Mouse (Mus musculus): ENCODE measurements around the gene Dlg5. TPM values are rescaled to one million over a fixed set of nuclear protein-coding genes. Genes with fewer than 3 reads are reported as not detected.

Gene Dlg5
- polyA plus RNA-seq, 1 experiment from 2014 or later = 32.9 TPM

GRCm38 (mm10) chr14:24212861-24213260 lies 32.9 kb downstream of the Dlg5 start:
- ATAC-seq (ENCODE audit: low FRiP score, low TSS enrichment) = no peak
- WGBS = 52% methylated on average over 5 of the region's 5 CpGs
- H3K4me1 ChIP-seq (ENCODE audit: control insufficient read depth, insufficient read depth, low read length) = peaks cover 41% of the 10 kb centered on the region

GRCm38 (mm10) chr14:24207360-24207752 lies 38.4 kb downstream of the Dlg5 start:
- no peak for ATAC-seq (ENCODE audit: low FRiP score, low TSS enrichment)
- H3K27me3 ChIP-seq (ENCODE audit: control insufficient read depth, insufficient read depth, low read length) = no peaks in the 10 kb centered on the region
- H3K4me2 ChIP-seq (ENCODE audit: low read length) = no peak overlapping the region
- WGBS = 88% methylated on average over 13 of the region's 13 CpGs
- H3K9me3 ChIP-seq (ENCODE audit: control insufficient read depth, low read length) = no peaks in the 10 kb centered on the region
- no peak for DNase-seq
- H3K4me3 ChIP-seq (replicated peaks; ENCODE audit: low read depth, low read length) = no peak overlapping the region
- H3K27ac ChIP-seq (replicated peaks; ENCODE audit: low read depth, low read length) = 0 out of 2 replicates have a peak overlapping the region, but pooled peaks have one; percentile 14
- peaks cover 20% of the 10 kb centered on the region for H3K4me1 ChIP-seq (ENCODE audit: control insufficient read depth, insufficient read depth, low read length)
- no peak overlapping the region for H3K9ac ChIP-seq (replicated peaks; ENCODE audit: low read length)
- no peaks in the 10 kb centered on the region for H3K36me3 ChIP-seq (ENCODE audit: control insufficient read depth, insufficient read depth, low read length)

More at GRCm38 (mm10) chr14:24212861-24213260, 32.9 kb downstream of the Dlg5 start:
- no peak overlapping the region for H3K4me3 ChIP-seq (replicated peaks; ENCODE audit: low read depth, low read length)
- no peaks in the 10 kb centered on the region for H3K9me3 ChIP-seq (ENCODE audit: control insufficient read depth, low read length)
- no peak overlapping the region for H3K4me2 ChIP-seq (ENCODE audit: low read length)
- no peaks in the 10 kb centered on the region for H3K36me3 ChIP-seq (ENCODE audit: control insufficient read depth, insufficient read depth, low read length)
- no peak overlapping the region for H3K9ac ChIP-seq (replicated peaks; ENCODE audit: low read length)
- no peaks in the 10 kb centered on the region for H3K27me3 ChIP-seq (ENCODE audit: control insufficient read depth, insufficient read depth, low read length)
- no peak overlapping the region for H3K27ac ChIP-seq (replicated peaks; ENCODE audit: low read depth, low read length)
- no peak for DNase-seq

- no peaks in the 10 kb centered on the region for H3K36me3 ChIP-seq (ENCODE audit: control insufficient read depth, insufficient read depth, low read length)
- ATAC-seq (ENCODE audit: low FRiP score, low TSS enrichment) (no peak), DNase-seq (no peak)
- WGBS = 67% methylated on average over 12 of the region's 12 CpGs
- no peaks in the 10 kb centered on the region for H3K9me3 ChIP-seq (ENCODE audit: control insufficient read depth, low read length)
- H3K27me3 ChIP-seq (ENCODE audit: control insufficient read depth, insufficient read depth, low read length) = no peaks in the 10 kb centered on the region
- no peak overlapping the region for H3K4me3 ChIP-seq (replicated peaks; ENCODE audit: low read depth, low read length)
- H3K9ac ChIP-seq (replicated peaks; ENCODE audit: low read length) = no peak overlapping the region
- H3K4me1 ChIP-seq (ENCODE audit: control insufficient read depth, insufficient read depth, low read length) = peaks cover 20% of the 10 kb centered on the region
- H3K4me2 ChIP-seq (ENCODE audit: low read length) = no peak overlapping the region
- 0 out of 2 replicates have a peak overlapping the region, but pooled peaks have one; percentile 14 for H3K27ac ChIP-seq (replicated peaks; ENCODE audit: low read depth, low read length)
These were observed 38.9 kb downstream of the Dlg5 start for GRCm38 (mm10) chr14:24206736-24207359.

GRCm38 (mm10) chr14:24206314-24206713 lies 39.4 kb downstream of the Dlg5 start:
- H3K4me3 ChIP-seq (replicated peaks; ENCODE audit: low read depth, low read length) = no peak overlapping the region
- no peak overlapping the region for H3K4me2 ChIP-seq (ENCODE audit: low read length)
- H3K9me3 ChIP-seq (ENCODE audit: control insufficient read depth, low read length) = no peaks in the 10 kb centered on the region
- WGBS = 31% methylated on average over 9 of the region's 9 CpGs
- peak overlapping the region; percentile 63 for H3K27ac ChIP-seq (replicated peaks; ENCODE audit: low read depth, low read length)
- no peak overlapping the region for H3K9ac ChIP-seq (replicated peaks; ENCODE audit: low read length)
- H3K36me3 ChIP-seq (ENCODE audit: control insufficient read depth, insufficient read depth, low read length) = no peaks in the 10 kb centered on the region
- no peak for ATAC-seq (ENCODE audit: low FRiP score, low TSS enrichment)
- no peaks in the 10 kb centered on the region for H3K27me3 ChIP-seq (ENCODE audit: control insufficient read depth, insufficient read depth, low read length)
- H3K4me1 ChIP-seq (ENCODE audit: control insufficient read depth, insufficient read depth, low read length) = peaks cover 20% of the 10 kb centered on the region
- DNase-seq = no peak

GRCm38 (mm10) chr14:24205281-24205871 lies 40.3 kb downstream of the Dlg5 start:
- peaks cover 20% of the 10 kb centered on the region for H3K4me1 ChIP-seq (ENCODE audit: control insufficient read depth, insufficient read depth, low read length)
- H3K9ac ChIP-seq (replicated peaks; ENCODE audit: low read length) = no peak overlapping the region; the same call in 1 of the 2 replicates
- H3K4me3 ChIP-seq (replicated peaks; ENCODE audit: low read depth, low read length) = no peak overlapping the region
- peak overlapping the region; percentile 63 for H3K27ac ChIP-seq (replicated peaks; ENCODE audit: low read depth, low read length)
- no peak overlapping the region for H3K4me2 ChIP-seq (ENCODE audit: low read length)
- WGBS = 14% methylated on average over 6 of the region's 6 CpGs
- H3K27me3 ChIP-seq (ENCODE audit: control insufficient read depth, insufficient read depth, low read length) = no peaks in the 10 kb centered on the region
- DNase-seq (peak; percentile 59), ATAC-seq (ENCODE audit: low FRiP score, low TSS enrichment) (no peak)
- no peaks in the 10 kb centered on the region for H3K36me3 ChIP-seq (ENCODE audit: control insufficient read depth, insufficient read depth, low read length)
- H3K9me3 ChIP-seq (ENCODE audit: control insufficient read depth, low read length) = no peaks in the 10 kb centered on the region

- Histone ChIP-seq H3K36me3 (ENCODE audit: control insufficient read depth, insufficient read depth, low read length) (0 out of 2 replicates have a peak, but pooled peaks cover 8% of the 10 kb centered on the region), H3K4me2 (ENCODE audit: low read length) (no peak overlapping the region)
These were observed 42.5 kb downstream of the Dlg5 start for GRCm38 (mm10) chr14:24203210-24203609.

GRCm38 (mm10) chr14:24200771-24201170 lies 44.9 kb downstream of the Dlg5 start:
- WGBS = 96% methylated on average over 2 of the region's 2 CpGs
- ATAC-seq (ENCODE audit: low FRiP score, low TSS enrichment) (no peak), DNase-seq (no peak)
- Histone ChIP-seq H3K9ac (replicated peaks; ENCODE audit: low read length) (no peak overlapping the region), H3K4me3 (replicated peaks; ENCODE audit: low read depth, low read length) (no peak overlapping the region), H3K4me1 (ENCODE audit: control insufficient read depth, insufficient read depth, low read length) (peaks cover 12% of the 10 kb centered on the region), H3K36me3 (ENCODE audit: control insufficient read depth, insufficient read depth, low read length) (0 out of 2 replicates have a peak, but pooled peaks cover 8% of the 10 kb centered on the region), H3K27me3 (ENCODE audit: control insufficient read depth, insufficient read depth, low read length) (no peaks in the 10 kb centered on the region), H3K9me3 (ENCODE audit: control insufficient read depth, low read length) (no peaks in the 10 kb centered on the region), H3K27ac (replicated peaks; ENCODE audit: low read depth, low read length) (no peak overlapping the region), H3K4me2 (ENCODE audit: low read length) (no peak overlapping the region)

More at GRCm38 (mm10) chr14:24203210-24203609, 42.5 kb downstream of the Dlg5 start:
- Histone ChIP-seq H3K4me1 (ENCODE audit: control insufficient read depth, insufficient read depth, low read length) (peaks cover 20% of the 10 kb centered on the region), H3K4me3 (replicated peaks; ENCODE audit: low read depth, low read length) (no peak overlapping the region), H3K9ac (replicated peaks; ENCODE audit: low read length) (no peak overlapping the region), H3K27me3 (ENCODE audit: control insufficient read depth, insufficient read depth, low read length) (no peaks in the 10 kb centered on the region), H3K9me3 (ENCODE audit: control insufficient read depth, low read length) (no peaks in the 10 kb centered on the region), H3K27ac (replicated peaks; ENCODE audit: low read depth, low read length) (no peak overlapping the region)
- WGBS = 92% methylated on average over 8 of the region's 8 CpGs
- no peak for ATAC-seq (ENCODE audit: low FRiP score, low TSS enrichment)
- no peak for DNase-seq

- H3K4me1 ChIP-seq (ENCODE audit: control insufficient read depth, insufficient read depth, low read length) = peaks cover 2% of the 10 kb centered on the region; the same call in 1 of the 2 replicates
- H3K36me3 ChIP-seq (ENCODE audit: control insufficient read depth, insufficient read depth, low read length) = 0 out of 2 replicates have a peak, but pooled peaks cover 8% of the 10 kb centered on the region
- no peak overlapping the region for H3K27ac ChIP-seq (replicated peaks; ENCODE audit: low read depth, low read length)
- H3K4me2 ChIP-seq (ENCODE audit: low read length) = no peak overlapping the region
- H3K4me3 ChIP-seq (replicated peaks; ENCODE audit: low read depth, low read length) = no peak overlapping the region
- 92% methylated on average over 6 of the region's 6 CpGs for WGBS
- DNase-seq (no peak), ATAC-seq (ENCODE audit: low FRiP score, low TSS enrichment) (no peak)
- H3K9ac ChIP-seq (replicated peaks; ENCODE audit: low read length) = no peak overlapping the region
- no peaks in the 10 kb centered on the region for H3K9me3 ChIP-seq (ENCODE audit: control insufficient read depth, low read length)
- H3K27me3 ChIP-seq (ENCODE audit: control insufficient read depth, insufficient read depth, low read length) = no peaks in the 10 kb centered on the region
These were observed 46.0 kb downstream of the Dlg5 start for GRCm38 (mm10) chr14:24199732-24200131.

- Histone ChIP-seq H3K27ac (replicated peaks; ENCODE audit: low read depth, low read length) (no peak overlapping the region), H3K4me1 (ENCODE audit: control insufficient read depth, insufficient read depth, low read length) (no peaks in the 10 kb centered on the region), H3K4me3 (replicated peaks; ENCODE audit: low read depth, low read length) (no peak overlapping the region), H3K4me2 (ENCODE audit: low read length) (no peak overlapping the region), H3K36me3 (ENCODE audit: control insufficient read depth, insufficient read depth, low read length) (0 out of 2 replicates have a peak, but pooled peaks cover 8% of the 10 kb centered on the region), H3K27me3 (ENCODE audit: control insufficient read depth, insufficient read depth, low read length) (no peaks in the 10 kb centered on the region), H3K9ac (replicated peaks; ENCODE audit: low read length) (no peak overlapping the region), H3K9me3 (ENCODE audit: control insufficient read depth, low read length) (no peaks in the 10 kb centered on the region)
- ATAC-seq (ENCODE audit: low FRiP score, low TSS enrichment) (no peak), DNase-seq (no peak)
- WGBS = 83% methylated on average over 5 of the region's 5 CpGs
These were observed 47.9 kb downstream of the Dlg5 start for GRCm38 (mm10) chr14:24197865-24198264.

All from midbrain, embryonic 14.5 days (tissue).